Mouse (Mus musculus): ENCODE measurements around the gene Schip1.

DNA sequence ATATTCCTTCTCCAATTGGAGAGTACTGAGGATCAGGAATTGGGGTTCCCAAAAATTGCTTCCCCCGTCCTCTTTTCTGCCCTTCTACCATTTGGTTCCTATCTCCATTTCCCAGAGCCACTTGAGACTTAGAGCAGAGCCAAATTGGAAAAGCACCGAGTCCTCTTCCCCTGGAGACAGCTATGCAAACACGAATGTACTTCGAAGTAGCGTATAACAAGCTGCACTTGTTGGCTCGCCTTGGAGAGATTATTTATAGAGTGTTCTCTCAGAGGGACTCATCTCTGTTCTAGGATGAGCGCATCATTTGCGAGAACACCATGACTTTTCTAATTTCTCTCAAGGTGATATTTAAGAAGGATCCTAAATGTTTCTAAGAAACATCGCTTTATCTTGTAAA is 538.3 kb downstream of the Schip1 start:
- TF ChIP-seq CTCF (IDR thresholded peaks at IDR 0.05; ENCODE audit: low read depth) (no peak), EP300 (optimal IDR thresholded peaks at IDR 0.05) (no peak)

Measured in stomach, postnatal 0 days (tissue).